Mouse (Mus musculus): Measurements from ENCODE around the gene Cpox. TPM values are rescaled to one million over a fixed set of nuclear protein-coding genes. Genes with fewer than 3 reads are reported as not detected.

Gene Cpox
- polyA plus RNA-seq, 1 experiment = 33.2 TPM

- TF ChIP-seq CTCF (IDR thresholded peaks at IDR 0.05; ENCODE audit: borderline replicate concordance, insufficient read depth, low read length) = no peak
- TF ChIP-seq POLR2A (IDR thresholded peaks at IDR 0.05; ENCODE audit: low read depth, low read length) = no peak
- Histone ChIP-seq H3K4me1 (ENCODE audit: control insufficient read depth, insufficient read depth, low read length) (no peaks in the 10 kb centered on the region), H3K4me3 (ENCODE audit: insufficient read depth, low read length) (no peak overlapping the region), H3K27ac (ENCODE audit: insufficient read depth, low read length) (no peak overlapping the region)
These were observed 38.7 kb downstream of the Cpox start for GRCm38 (mm10) chr16:58708601-58709475.

- Histone ChIP-seq H3K4me1 (ENCODE audit: control insufficient read depth, insufficient read depth, low read length) (no peaks in the 10 kb centered on the region), H3K27ac (ENCODE audit: insufficient read depth, low read length) (no peak overlapping the region), H3K4me3 (ENCODE audit: insufficient read depth, low read length) (no peak overlapping the region)
- no peak for TF ChIP-seq CTCF (IDR thresholded peaks at IDR 0.05; ENCODE audit: borderline replicate concordance, insufficient read depth, low read length)
- no peak for TF ChIP-seq POLR2A (IDR thresholded peaks at IDR 0.05; ENCODE audit: low read depth, low read length)
These were observed 39.4 kb downstream of the Cpox start for GRCm38 (mm10) chr16:58709536-58709935.

DNA sequence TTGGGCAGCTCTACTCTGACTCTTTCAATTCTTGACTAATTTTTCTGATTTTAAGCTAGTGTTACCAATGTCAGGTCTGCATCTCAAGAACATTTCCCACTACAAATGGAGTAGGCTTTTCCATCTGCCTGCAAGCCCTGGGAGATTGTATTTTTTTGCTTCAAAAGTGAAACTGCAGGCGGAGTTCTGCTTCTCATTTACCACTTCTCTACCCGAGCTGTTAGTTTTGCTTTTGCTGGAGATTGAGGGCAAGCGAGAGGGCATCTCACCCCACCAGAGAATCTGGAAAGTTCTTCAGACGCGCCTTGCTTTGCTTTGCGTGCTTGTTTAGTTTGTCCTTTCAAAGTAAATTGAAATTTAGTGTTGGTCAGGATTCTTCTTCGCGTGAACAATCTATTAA is 42.1 kb downstream of the Cpox start:
- no peaks in the 10 kb centered on the region for H3K4me1 ChIP-seq (ENCODE audit: control insufficient read depth, insufficient read depth, low read length)
- H3K4me3 ChIP-seq (ENCODE audit: insufficient read depth, low read length) = no peak overlapping the region
- H3K27ac ChIP-seq (ENCODE audit: insufficient read depth, low read length) = no peak overlapping the region
- no peak for TF ChIP-seq CTCF (IDR thresholded peaks at IDR 0.05; ENCODE audit: borderline replicate concordance, insufficient read depth, low read length)
- no peak for TF ChIP-seq POLR2A (IDR thresholded peaks at IDR 0.05; ENCODE audit: low read depth, low read length)

GRCm38 (mm10) chr16:58713128-58713527 is 43.0 kb downstream of the Cpox start:
- no peak for TF ChIP-seq CTCF (IDR thresholded peaks at IDR 0.05; ENCODE audit: borderline replicate concordance, insufficient read depth, low read length)
- Histone ChIP-seq H3K4me3 (ENCODE audit: insufficient read depth, low read length) (no peak overlapping the region), H3K4me1 (ENCODE audit: control insufficient read depth, insufficient read depth, low read length) (no peaks in the 10 kb centered on the region), H3K27ac (ENCODE audit: insufficient read depth, low read length) (no peak overlapping the region)

- no peak for TF ChIP-seq CTCF (IDR thresholded peaks at IDR 0.05; ENCODE audit: borderline replicate concordance, insufficient read depth, low read length)
- TF ChIP-seq POLR2A (IDR thresholded peaks at IDR 0.05; ENCODE audit: low read depth, low read length) = no peak
- H3K4me1 ChIP-seq (ENCODE audit: control insufficient read depth, insufficient read depth, low read length) = no peaks in the 10 kb centered on the region
- H3K27ac ChIP-seq (ENCODE audit: insufficient read depth, low read length) = no peak overlapping the region
- H3K4me3 ChIP-seq (ENCODE audit: insufficient read depth, low read length) = no peak overlapping the region
These were observed 44.9 kb downstream of the Cpox start for GRCm38 (mm10) chr16:58715018-58715417.

DNA sequence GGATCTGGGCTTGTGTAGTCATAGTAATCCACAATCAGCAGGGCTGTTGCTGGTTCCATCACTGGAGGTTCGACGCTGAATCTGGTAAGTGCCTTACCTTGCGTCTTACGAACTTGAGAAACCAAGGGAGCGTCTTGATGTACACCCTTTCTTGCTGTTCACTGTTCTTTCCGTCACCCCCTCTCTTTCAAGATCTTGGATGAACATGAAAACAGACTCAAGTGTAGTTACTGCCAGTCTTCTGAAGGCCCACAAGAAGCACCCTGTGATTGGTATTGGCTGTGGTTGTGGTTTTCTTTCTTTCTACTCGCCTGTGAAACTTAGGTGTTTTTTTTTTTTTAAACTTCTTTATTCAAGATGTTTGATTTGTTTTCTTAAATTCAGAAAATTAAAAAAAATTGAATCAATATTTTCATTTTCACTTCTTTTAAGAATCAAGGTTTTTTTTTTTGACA is 48.6 kb downstream of the Cpox start, which contains the start of gene Gpr15:
Gene Gpr15, minus strand, starts transcription at position 405 of the 455 bp plus-strand sequence.
- Histone ChIP-seq H3K27ac (ENCODE audit: insufficient read depth, low read length) (no peak within 1 kb of the TSS), H3K4me1 (ENCODE audit: control insufficient read depth, insufficient read depth, low read length) (no peaks in the 10 kb centered on the region), H3K4me3 (ENCODE audit: insufficient read depth, low read length) (no peak within 1 kb of the TSS)
- no peak for TF ChIP-seq POLR2A (IDR thresholded peaks at IDR 0.05; ENCODE audit: low read depth, low read length)
- no peak for TF ChIP-seq CTCF (IDR thresholded peaks at IDR 0.05; ENCODE audit: borderline replicate concordance, insufficient read depth, low read length)

GRCm38 (mm10) chr16:58722292-58722691 is 52.2 kb downstream of the Cpox start:
- no peak for TF ChIP-seq POLR2A (IDR thresholded peaks at IDR 0.05; ENCODE audit: low read depth, low read length)
- TF ChIP-seq CTCF (IDR thresholded peaks at IDR 0.05; ENCODE audit: borderline replicate concordance, insufficient read depth, low read length) = no peak
- H3K27ac ChIP-seq (ENCODE audit: insufficient read depth, low read length) = no peak overlapping the region
- H3K4me3 ChIP-seq (ENCODE audit: insufficient read depth, low read length) = no peak overlapping the region
- no peaks in the 10 kb centered on the region for H3K4me1 ChIP-seq (ENCODE audit: control insufficient read depth, insufficient read depth, low read length)

DNA sequence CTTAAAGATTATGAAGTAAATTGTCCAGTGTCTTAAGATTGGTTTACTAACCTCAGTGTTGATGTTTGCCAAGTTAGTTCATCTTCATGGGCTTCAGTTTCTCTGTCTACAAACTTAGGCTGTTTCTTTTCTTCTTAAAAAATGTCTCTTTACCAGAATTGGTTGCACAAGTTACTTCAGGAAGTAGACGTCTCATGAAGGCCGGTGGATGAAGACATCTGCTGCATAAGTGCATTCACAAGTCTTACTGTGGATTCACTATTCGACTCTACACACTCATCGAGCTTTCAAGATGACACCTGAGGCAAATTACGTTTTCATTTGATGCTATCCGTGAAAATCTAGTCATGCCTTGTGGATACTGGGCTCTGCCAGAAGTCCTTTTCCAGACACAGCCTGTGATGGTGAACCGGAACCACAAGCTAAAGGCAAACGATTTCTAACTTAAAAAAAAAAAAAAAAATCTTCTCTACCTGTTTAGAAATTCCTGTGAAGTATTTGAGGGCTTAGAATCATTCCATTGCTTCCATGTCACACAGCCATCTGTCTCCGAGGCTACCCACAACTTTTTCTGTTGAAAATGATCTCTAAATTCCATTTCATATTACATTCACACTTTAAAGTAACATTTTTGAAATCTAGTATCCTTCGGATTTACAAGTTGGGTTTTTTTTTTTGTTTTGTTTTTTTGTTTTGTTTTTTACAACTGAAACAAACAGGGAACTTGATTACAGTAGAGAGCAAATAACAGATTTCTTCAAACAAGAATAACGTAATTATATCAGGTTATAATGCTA is 56.8 kb downstream of the Cpox start:
- Histone ChIP-seq H3K4me3 (ENCODE audit: insufficient read depth, low read length) (no peak overlapping the region), H3K4me1 (ENCODE audit: control insufficient read depth, insufficient read depth, low read length) (peaks cover 3% of the 10 kb centered on the region; the same call in 1 of the 2 replicates), H3K27ac (ENCODE audit: insufficient read depth, low read length) (no peak overlapping the region)
- TF ChIP-seq CTCF (IDR thresholded peaks at IDR 0.05; ENCODE audit: borderline replicate concordance, insufficient read depth, low read length) (no peak), POLR2A (IDR thresholded peaks at IDR 0.05; ENCODE audit: low read depth, low read length) (no peak)

DNA sequence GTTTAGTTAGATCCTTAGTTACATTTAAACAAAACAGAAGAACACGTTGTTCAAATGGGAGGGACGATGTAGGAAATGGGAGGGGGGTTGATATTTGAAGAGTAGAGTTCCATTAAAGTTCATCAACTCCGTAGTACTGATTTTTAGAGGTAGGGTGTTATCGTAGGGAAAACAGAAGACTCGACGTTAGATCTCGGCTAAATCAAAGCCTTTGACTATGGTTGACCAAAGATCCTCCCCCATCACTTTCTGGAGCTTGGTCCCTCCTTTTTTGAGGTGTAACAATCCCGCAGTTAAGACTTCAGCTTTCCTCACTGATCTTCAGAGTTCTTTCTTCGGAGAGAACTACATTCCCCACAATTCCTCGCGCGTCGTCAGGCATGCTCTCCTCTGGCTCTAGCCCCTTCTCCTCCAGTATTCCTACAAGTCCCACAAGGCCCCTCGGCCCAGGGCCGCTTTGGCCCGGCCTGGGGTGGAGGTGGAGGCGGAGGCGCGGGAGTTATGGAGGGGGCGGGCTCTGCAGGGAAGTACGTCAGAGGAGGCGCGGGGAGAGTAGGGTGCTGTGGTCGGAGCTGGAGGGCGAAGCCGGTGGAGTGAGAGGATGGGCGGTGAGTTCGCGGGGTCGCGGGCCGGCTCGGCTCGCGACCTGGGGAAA is 57.5 kb downstream of the Cpox start, which contains the start of gene Cldnd1:
Gene Cldnd1, plus strand, starts transcription at position 434 of the 655 bp plus-strand sequence.
- TF ChIP-seq CTCF (IDR thresholded peaks at IDR 0.05; ENCODE audit: borderline replicate concordance, insufficient read depth, low read length) = no peak
- TF ChIP-seq POLR2A (IDR thresholded peaks at IDR 0.05; ENCODE audit: low read depth, low read length) = peak; percentile 81
- Histone ChIP-seq H3K27ac (ENCODE audit: insufficient read depth, low read length) (peak within 1 kb of the TSS; percentile 80), H3K4me3 (ENCODE audit: insufficient read depth, low read length) (peak within 1 kb of the TSS; percentile 91), H3K4me1 (ENCODE audit: control insufficient read depth, insufficient read depth, low read length) (peaks cover 3% of the 10 kb centered on the region; the same call in 1 of the 2 replicates)
